Mouse (Mus musculus) layer of hippocampus, postnatal 10 days (tissue): ENCODE measurements around the gene Tmem106a. TPM values are rescaled to one million over a fixed set of nuclear protein-coding genes. Genes with fewer than 3 reads are reported as not detected.
"Not testable (repeated sequence)": the region's sequence is repeated elsewhere in the genome, so short reads cannot be mapped to it uniquely, and the experiment has no call there.

Experiments
- DNase-seq, 2 experiments: peaks; one replicate each; pipeline ENCODE4 v3.0.0; 2021; ENCODE audit warnings: low spot score in 2 of 2
- long read RNA-seq: library from polyadenylated mRNA; stranded (forward); transcript quantifications from one replicate; pipeline ENCODE4 v2.0.0, GENCODE M21; 2023
- total RNA-seq, 2 experiments: library from RNA; stranded (reverse); gene quantifications; 2 replicates each; pipeline ENCODE4 v1.2.3; 2021

The Tmem106a gene
- total RNA-seq = 1 to 10 TPM; 2.7 to 3.6 TPM
- long read RNA-seq, partial matches to known transcripts = 2 of 4 reads
- long read RNA-seq, other reads (novel, unspliced or antisense) = 1 of 4 reads

- DNase-seq = no peak
Measured at GRCm38 (mm10) chr11:101582054-101583035, at the start of gene Tmem106a. Tmem106a (plus strand) TSS chr11:101582242.

DNA sequence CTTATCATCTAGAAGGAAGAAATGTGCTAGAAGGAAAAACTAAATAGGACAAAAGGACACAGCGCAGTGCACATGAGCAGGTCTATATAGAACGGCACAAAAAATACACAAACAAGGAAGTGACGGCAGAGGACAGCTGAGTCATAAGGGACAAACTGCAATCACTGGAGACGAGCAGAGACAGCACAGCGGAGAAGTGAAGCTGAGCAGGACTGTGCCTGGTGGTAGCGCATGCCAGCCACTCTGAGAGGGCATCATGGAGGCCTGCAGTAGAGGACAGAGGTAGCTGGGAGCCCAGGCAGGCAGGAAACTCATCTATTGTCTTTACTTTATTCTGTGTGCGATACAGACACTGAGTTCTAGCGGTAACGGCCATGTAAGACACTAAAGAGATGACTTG, 38.5 kb upstream of the Tmem106a start:
- no peak for DNase-seq

DNA sequence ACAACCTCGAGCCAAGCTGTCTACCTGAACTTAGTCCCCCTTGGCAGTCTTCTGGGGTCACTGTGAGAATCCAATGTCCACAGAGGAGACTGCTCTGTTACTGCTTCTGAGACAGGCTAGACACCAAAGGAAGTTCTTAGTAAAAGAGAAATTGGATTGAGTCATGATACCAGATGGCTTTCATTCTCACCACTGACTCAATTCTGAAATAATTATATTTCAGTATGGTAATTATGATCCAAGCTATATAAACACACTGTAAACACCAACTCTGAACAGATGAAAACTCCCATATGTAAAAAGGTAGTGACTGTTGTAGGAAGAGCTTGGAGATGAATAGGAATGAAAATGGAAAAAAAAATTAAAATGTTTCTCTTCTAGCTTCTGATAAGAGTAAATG, 37.9 kb upstream of the Tmem106a start:
- DNase-seq = no peak

- no peak for DNase-seq
Measured at GRCm38 (mm10) chr11:101548526-101548925, 33.5 kb upstream of the Tmem106a start.

- DNase-seq = peak; percentile 82 to 87
Measured at GRCm38 (mm10) chr11:101551751-101552475, 30.1 kb upstream of the Tmem106a start, which contains the start of the genes Brca1 and Nbr1. Brca1 (minus strand) TSS chr11:101551955. Nbr1 (plus strand) TSS chr11:101552149.

DNA sequence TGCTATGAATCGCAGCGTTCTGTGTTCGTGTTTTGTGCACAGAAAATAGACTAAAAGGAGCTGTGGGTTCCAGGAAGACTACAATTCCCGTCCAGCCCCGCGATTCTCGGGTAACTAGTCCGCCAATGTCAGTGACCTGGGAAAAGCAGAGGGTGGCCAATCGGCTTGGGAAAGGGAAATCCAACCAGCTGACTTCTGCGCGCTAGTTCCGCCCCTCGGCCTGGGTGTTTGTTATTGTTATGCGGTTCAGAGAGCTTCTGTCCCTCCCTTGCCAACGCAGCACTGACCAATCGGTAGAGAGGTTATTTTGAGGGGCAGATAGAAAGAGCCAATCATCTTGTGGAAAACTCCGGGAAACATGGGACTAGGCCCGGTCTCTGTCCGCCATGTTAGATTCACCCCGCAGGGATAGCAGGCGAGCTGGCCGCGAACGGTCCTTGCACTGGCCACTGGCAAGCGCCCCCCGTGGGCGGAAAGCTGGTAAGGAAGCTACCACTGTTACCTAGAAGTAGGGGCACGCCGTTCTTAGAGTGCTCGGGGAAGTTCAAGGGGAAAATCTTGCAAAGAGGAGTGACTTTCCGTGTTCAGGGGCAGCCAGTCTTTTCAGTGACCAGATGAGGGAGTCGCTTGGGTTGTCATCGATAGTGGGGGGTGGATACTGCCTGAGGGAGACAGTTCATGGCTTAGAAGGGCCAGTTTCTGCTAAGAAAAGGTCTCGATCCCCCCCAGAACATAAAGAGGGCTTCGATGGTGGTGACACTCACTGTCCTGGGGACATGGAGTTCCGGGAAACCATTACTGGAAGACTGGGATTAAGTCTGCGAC, 29.4 kb upstream of the Tmem106a start:
- peak; percentile 93 to 95 for DNase-seq

DNA sequence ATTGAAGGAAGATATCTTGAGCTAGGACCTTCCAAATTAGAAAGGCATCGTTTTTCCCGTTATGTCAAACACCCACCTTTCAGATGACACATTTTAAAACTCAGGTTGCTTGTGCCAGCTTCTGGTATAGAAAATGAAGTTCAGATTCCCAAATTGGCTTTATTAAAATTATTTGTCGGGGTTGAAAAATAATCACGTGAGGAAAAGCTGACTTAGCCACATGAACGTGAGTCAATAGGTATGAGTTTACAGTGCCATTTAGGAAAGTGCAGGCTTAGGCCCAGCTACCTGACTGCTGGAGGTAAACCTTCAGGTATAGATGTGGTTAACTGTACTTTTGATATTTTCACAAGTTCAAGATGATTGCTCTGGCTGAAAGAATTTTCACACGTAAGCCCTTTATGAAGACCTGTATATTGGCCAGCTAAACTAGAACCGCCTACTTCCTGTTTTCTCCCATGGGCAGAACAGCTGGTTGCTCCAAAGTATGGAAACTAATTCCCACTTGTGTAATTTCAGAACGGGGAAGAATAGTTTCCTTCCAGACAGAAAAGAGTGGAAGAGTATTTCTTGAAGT, 28.6 kb upstream of the Tmem106a start:
- DNase-seq = no peak

- DNase-seq = no peak
Measured at GRCm38 (mm10) chr11:101556541-101556940, 25.5 kb upstream of the Tmem106a start.

- no peak for DNase-seq
Measured at GRCm38 (mm10) chr11:101556954-101557353, 25.1 kb upstream of the Tmem106a start.

- peak; percentile 55 to 67 for DNase-seq
Measured at GRCm38 (mm10) chr11:101562391-101562790, 19.7 kb upstream of the Tmem106a start.

GRCm38 (mm10) chr11:101568421-101568820, 13.6 kb upstream of the Tmem106a start:
- DNase-seq = no peak

DNA sequence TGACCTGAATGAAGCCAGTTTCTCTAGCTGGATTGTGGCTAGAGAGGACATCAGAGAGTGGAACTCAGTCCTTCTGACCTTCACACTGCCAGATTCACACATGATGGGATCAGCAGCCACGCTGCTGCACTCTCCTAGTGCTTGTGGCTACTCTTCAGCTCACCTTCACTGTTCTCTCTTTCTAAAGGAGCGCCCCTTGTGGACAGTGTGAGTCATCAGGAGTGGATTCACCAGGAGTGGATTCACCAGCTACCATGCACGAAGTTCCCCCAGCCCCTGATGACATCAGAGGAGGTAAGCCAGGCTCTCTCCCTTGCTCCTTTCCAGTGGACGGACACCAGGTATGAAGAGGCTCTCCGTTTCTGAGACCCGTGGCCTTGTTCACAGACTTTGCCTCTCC, 5.9 kb upstream of the Tmem106a start:
- DNase-seq = no peak

DNA sequence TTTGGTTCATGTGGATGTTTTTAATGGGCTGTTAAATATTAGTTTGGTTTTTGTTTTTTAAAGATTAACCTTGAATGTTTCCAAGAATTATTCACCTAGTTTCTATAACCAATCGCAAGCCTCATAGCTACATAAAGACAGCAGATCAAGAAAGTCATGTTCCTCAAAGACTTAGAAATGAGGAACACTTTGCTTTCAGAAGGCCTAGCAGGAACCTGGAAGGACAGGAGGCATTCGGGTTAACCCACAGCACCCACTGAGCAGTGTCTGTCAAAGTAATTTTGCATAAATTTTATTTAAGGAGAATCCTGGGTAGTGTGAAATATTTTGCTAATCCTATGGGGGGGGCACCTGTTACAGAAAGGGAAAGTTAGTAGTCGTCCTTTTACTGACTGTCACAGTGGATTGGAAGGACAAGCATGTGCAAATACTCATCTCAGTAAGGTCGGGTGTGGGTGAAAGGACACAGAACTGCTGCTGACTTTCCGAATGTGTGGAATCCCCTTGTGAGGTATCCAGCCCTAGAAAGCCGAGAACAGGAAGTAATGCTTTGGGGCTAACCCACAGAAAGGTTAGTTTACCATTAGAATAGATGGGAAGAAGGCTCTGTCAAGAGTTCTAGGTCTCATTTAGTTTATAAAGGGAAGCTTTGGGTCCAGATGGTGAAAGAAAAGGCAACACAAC, 819 bp upstream of the Tmem106a start:
- no peak for DNase-seq

DNA sequence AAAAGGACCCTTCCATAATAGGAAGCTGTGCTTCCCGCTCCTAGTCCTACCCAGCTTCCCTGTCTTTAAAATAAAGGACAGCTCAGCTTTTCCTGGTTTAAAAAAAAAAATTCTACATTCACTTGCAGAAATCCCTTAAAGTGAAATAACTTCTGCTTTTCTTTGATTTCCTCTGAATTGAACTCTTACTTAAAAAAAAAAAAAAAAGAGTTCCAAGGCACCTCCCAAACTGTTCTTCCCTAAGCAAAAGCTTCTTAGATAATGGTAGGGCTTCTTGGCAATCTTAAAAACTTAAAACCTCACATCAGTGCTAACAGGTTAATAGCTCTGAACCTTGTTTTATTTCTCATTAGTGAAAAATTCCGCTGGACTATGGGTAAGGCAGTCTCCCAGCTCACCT, 1.2 kb downstream of the Tmem106a start:
- DNase-seq = no peak

DNA sequence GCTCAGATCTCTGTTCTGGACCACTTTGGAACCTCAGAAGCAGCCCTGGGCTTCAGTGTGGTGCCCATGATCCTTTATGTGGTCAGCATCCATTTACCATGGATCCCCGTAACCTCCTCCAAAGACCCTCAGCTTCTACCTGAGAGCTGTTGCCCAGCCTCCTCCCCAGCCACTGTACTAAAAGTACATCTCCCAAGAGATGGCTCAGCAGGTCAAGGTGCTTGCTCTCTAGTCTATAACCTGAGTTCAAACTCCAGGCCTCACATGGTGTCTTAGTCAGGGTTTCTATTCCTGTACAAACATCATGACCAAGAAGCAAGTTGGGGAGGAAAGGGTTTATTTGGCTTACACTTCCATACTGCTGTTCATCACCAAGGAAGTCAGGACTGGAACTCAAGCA, 3.0 kb downstream of the Tmem106a start:
- not testable (repeated sequence) for DNase-seq

- DNase-seq = no peak
Measured at GRCm38 (mm10) chr11:101585805-101586204, 3.8 kb downstream of the Tmem106a start.

- no peak for DNase-seq
Measured at GRCm38 (mm10) chr11:101587676-101588075, 5.6 kb downstream of the Tmem106a start.

GRCm38 (mm10) chr11:101588868-101589267, 6.8 kb downstream of the Tmem106a start:
- DNase-seq = no peak

GRCm38 (mm10) chr11:101589444-101589843, 7.4 kb downstream of the Tmem106a start:
- peak; percentile 49 to 66 for DNase-seq
